Mouse (Mus musculus) CH12.LX (cell line): ENCODE measurements at regions not wholly inside any gene's neighbourhood (a gene's known extent, or its start where the extent isn't known, plus 50 kb on each side); places are given as distances from the start of the nearest gene placed in this dataset.

Experiments
- CTCF ChIP-seq, 2 experiments: IDR thresholded peaks in 1 of 2; conservative IDR thresholded peaks in 1 of 2; 2 replicates each; pipeline ENCODE4 v1.5.1; 2011 to 2012; ENCODE audit warnings: low read depth in 2 of 2, low read length in 2 of 2, improper control_type of control experiment in 1 of 2, inconsistent platforms in 1 of 2, mild to moderate bottlenecking in 1 of 2, moderate library complexity in 1 of 2
- GABPA ChIP-seq: IDR thresholded peaks from 2 replicates; pipeline ENCODE4 v1.6.1; 2012; ENCODE audit warnings: low read depth, low read length, improper control_type of control experiment, inconsistent platforms; ENCODE audit not compliant: insufficient replicate concordance

DNA sequence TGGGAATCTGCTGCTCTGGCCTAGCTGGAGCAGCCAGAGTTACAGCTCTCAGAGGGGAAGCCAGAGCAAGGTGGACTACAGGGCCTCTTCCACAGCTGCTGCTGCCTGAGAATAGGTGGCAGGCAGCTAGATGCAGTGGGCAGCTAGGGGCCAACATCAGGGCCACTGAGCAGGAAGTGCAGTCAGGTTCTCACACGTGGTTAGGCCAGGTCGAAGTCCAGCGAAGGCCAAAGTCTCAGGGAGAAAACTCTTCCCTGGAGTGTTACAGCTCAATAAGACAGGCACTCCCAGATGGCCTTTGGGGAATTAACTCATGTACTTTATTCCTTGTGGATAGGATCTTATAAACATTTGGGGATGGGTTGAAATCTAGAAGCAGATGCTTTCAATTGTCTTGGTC is 192.7 kb upstream of the Nlrp1b start:
- TF ChIP-seq GABPA (no peak), CTCF (conservative IDR thresholded peaks at IDR 0.05 in 1 of 2, IDR thresholded peaks at IDR 0.05 in 1 of 2; ENCODE audit: low read depth in 2 of 2, low read length in 2 of 2) (no peak)
